Mouse (Mus musculus): ENCODE data around the gene Igfbp6. TPM values are rescaled to one million over a fixed set of nuclear protein-coding genes. Genes with fewer than 3 reads are reported as not detected.

Gene Igfbp6
- polyA plus RNA-seq, 1 experiment from 2014 or later = 0.70 TPM

GRCm38 (mm10) chr15:102156836-102157235, 12.7 kb downstream of the Igfbp6 start:
- H3K27ac ChIP-seq (ENCODE audit: low read depth, low read length) = no peak overlapping the region
- H3K4me3 ChIP-seq (ENCODE audit: low read depth, low read length) = no peak overlapping the region

GRCm38 (mm10) chr15:102160415-102161060, 16.4 kb downstream of the Igfbp6 start:
- Histone ChIP-seq H3K27ac (ENCODE audit: low read depth, low read length) (no peak overlapping the region), H3K4me1 (ENCODE audit: control insufficient read depth, insufficient read depth, low read length) (no peaks in the 10 kb centered on the region)

More at GRCm38 (mm10) chr15:102156836-102157235, 12.7 kb downstream of the Igfbp6 start:
- Histone ChIP-seq H3K27me3 (ENCODE audit: control insufficient read depth, insufficient read depth, low read length) (no peaks in the 10 kb centered on the region), H3K4me2 (no peak overlapping the region), H3K36me3 (ENCODE audit: control insufficient read depth, insufficient read depth, low read length) (no peaks in the 10 kb centered on the region), H3K4me1 (ENCODE audit: control insufficient read depth, insufficient read depth, low read length) (no peaks in the 10 kb centered on the region), H3K9ac (ENCODE audit: low read depth, low read length) (no peak overlapping the region), H3K9me3 (replicated peaks; ENCODE audit: control insufficient read depth, low read length) (no peaks in the 10 kb centered on the region)
- ATAC-seq (replicated peaks; ENCODE audit: insufficient number of reproducible peaks, low FRiP score, low TSS enrichment) = no peak
- 40% methylated on average over 20 of the region's 20 CpGs for WGBS (ENCODE audit: insufficient replicate concordance)

GRCm38 (mm10) chr15:102163900-102164693, 19.9 kb downstream of the Igfbp6 start:
- no peak overlapping the region for H3K27ac ChIP-seq (ENCODE audit: low read depth, low read length)
- no peaks in the 10 kb centered on the region for H3K9me3 ChIP-seq (replicated peaks; ENCODE audit: control insufficient read depth, low read length)
- no peaks in the 10 kb centered on the region for H3K36me3 ChIP-seq (ENCODE audit: control insufficient read depth, insufficient read depth, low read length)
- WGBS (ENCODE audit: insufficient replicate concordance) = 49% methylated on average over 3 of the region's 3 CpGs
- H3K9ac ChIP-seq (ENCODE audit: low read depth, low read length) = no peak overlapping the region
- no peak overlapping the region for H3K4me2 ChIP-seq
- H3K4me3 ChIP-seq (ENCODE audit: low read depth, low read length) = no peak overlapping the region
- H3K4me1 ChIP-seq (ENCODE audit: control insufficient read depth, insufficient read depth, low read length) = peaks cover 7% of the 10 kb centered on the region; the same call in 1 of the 2 replicates
- H3K27me3 ChIP-seq (ENCODE audit: control insufficient read depth, insufficient read depth, low read length) = no peaks in the 10 kb centered on the region
- no peak for ATAC-seq (replicated peaks; ENCODE audit: insufficient number of reproducible peaks, low FRiP score, low TSS enrichment)

More at GRCm38 (mm10) chr15:102160415-102161060, 16.4 kb downstream of the Igfbp6 start:
- WGBS (ENCODE audit: insufficient replicate concordance) = 44% methylated on average over 27 of the region's 27 CpGs
- Histone ChIP-seq H3K27me3 (ENCODE audit: control insufficient read depth, insufficient read depth, low read length) (no peaks in the 10 kb centered on the region), H3K4me2 (no peak overlapping the region), H3K9me3 (replicated peaks; ENCODE audit: control insufficient read depth, low read length) (no peaks in the 10 kb centered on the region), H3K4me3 (ENCODE audit: low read depth, low read length) (no peak overlapping the region), H3K9ac (ENCODE audit: low read depth, low read length) (no peak overlapping the region), H3K36me3 (ENCODE audit: control insufficient read depth, insufficient read depth, low read length) (no peaks in the 10 kb centered on the region)
- no peak for ATAC-seq (replicated peaks; ENCODE audit: insufficient number of reproducible peaks, low FRiP score, low TSS enrichment)

DNA sequence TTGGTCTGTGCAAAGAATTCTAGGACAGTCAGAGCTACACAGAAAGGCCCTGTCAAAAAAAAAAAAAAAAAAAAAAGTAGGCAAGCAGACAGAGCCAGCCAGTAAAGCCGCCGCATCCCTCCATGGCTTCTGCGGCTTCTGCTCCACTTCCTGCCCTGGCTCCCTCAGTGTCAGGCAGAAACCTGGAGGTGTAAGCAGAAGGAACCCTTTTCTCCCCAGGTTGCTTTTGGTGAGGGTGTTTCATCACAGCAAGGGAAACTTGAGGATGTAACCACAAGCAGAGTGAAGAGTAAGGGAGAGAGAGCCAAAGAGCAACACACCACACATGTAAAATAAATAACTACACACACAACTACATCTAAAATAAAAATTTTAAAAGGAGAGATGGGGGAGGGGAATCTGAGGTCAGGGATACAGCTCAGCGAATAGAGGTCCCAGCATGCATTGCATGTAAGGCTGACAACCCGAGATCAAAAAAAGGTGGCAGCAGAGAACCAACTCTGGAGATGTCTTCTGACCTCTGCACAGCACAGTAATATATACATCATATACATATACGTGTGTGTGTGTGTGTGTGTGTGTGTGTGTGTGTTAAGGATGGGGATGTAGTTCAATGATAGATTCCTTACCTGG, 21.4 kb downstream of the Igfbp6 start:
- Histone ChIP-seq H3K9ac (ENCODE audit: low read depth, low read length) (no peak overlapping the region), H3K36me3 (ENCODE audit: control insufficient read depth, insufficient read depth, low read length) (no peaks in the 10 kb centered on the region), H3K4me2 (no peak overlapping the region), H3K27me3 (ENCODE audit: control insufficient read depth, insufficient read depth, low read length) (no peaks in the 10 kb centered on the region), H3K4me3 (ENCODE audit: low read depth, low read length) (no peak overlapping the region), H3K27ac (ENCODE audit: low read depth, low read length) (no peak overlapping the region), H3K9me3 (replicated peaks; ENCODE audit: control insufficient read depth, low read length) (no peaks in the 10 kb centered on the region), H3K4me1 (ENCODE audit: control insufficient read depth, insufficient read depth, low read length) (peaks cover 7% of the 10 kb centered on the region; the same call in 1 of the 2 replicates)
- WGBS (ENCODE audit: insufficient replicate concordance) = 54% methylated on average over 6 of the region's 6 CpGs
- ATAC-seq (replicated peaks; ENCODE audit: insufficient number of reproducible peaks, low FRiP score, low TSS enrichment) = no peak

DNA sequence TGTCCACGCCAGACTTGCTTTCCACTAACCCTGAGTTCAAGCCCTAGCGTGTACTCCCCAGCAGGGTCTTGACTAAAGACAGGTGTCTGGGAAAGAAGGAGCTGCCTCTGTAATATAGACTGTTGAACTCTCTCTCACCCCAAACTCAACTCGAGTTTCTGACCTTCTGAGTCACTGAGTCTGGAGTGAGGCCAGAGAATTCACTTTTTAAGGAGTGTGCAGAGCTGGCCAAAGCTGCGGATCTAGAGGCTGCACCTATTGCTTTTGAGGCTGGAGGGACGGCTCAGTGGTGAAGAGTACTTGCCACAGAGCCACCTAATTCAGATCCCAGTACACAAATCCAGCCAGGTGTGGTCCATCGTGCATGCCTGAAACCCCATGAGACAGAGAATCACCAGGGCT, 23.5 kb downstream of the Igfbp6 start:
- peaks cover 7% of the 10 kb centered on the region; the same call in 1 of the 2 replicates for H3K4me1 ChIP-seq (ENCODE audit: control insufficient read depth, insufficient read depth, low read length)
- H3K9ac ChIP-seq (ENCODE audit: low read depth, low read length) = no peak overlapping the region
- 46% methylated on average over 6 of the region's 6 CpGs for whole genome bisulfite sequencing (ENCODE audit: insufficient replicate concordance)
- H3K36me3 ChIP-seq (ENCODE audit: control insufficient read depth, insufficient read depth, low read length) = no peaks in the 10 kb centered on the region
- H3K4me3 ChIP-seq (ENCODE audit: low read depth, low read length) = no peak overlapping the region
- H3K9me3 ChIP-seq (replicated peaks; ENCODE audit: control insufficient read depth, low read length) = no peaks in the 10 kb centered on the region
- no peak overlapping the region for H3K27ac ChIP-seq (ENCODE audit: low read depth, low read length)
- no peak overlapping the region for H3K4me2 ChIP-seq
- no peaks in the 10 kb centered on the region for H3K27me3 ChIP-seq (ENCODE audit: control insufficient read depth, insufficient read depth, low read length)
- ATAC-seq (replicated peaks; ENCODE audit: insufficient number of reproducible peaks, low FRiP score, low TSS enrichment) = no peak

GRCm38 (mm10) chr15:102169064-102169463, 24.9 kb downstream of the Igfbp6 start:
- WGBS (ENCODE audit: insufficient replicate concordance) = 53% methylated on average over 2 of the region's 2 CpGs
- Histone ChIP-seq H3K9me3 (replicated peaks; ENCODE audit: control insufficient read depth, low read length) (no peaks in the 10 kb centered on the region), H3K27me3 (ENCODE audit: control insufficient read depth, insufficient read depth, low read length) (no peaks in the 10 kb centered on the region), H3K4me1 (ENCODE audit: control insufficient read depth, insufficient read depth, low read length) (peaks cover 7% of the 10 kb centered on the region; the same call in 1 of the 2 replicates), H3K4me2 (no peak overlapping the region), H3K27ac (ENCODE audit: low read depth, low read length) (no peak overlapping the region), H3K4me3 (ENCODE audit: low read depth, low read length) (no peak overlapping the region), H3K36me3 (ENCODE audit: control insufficient read depth, insufficient read depth, low read length) (no peaks in the 10 kb centered on the region), H3K9ac (ENCODE audit: low read depth, low read length) (no peak overlapping the region)
- no peak for ATAC-seq (replicated peaks; ENCODE audit: insufficient number of reproducible peaks, low FRiP score, low TSS enrichment)

DNA sequence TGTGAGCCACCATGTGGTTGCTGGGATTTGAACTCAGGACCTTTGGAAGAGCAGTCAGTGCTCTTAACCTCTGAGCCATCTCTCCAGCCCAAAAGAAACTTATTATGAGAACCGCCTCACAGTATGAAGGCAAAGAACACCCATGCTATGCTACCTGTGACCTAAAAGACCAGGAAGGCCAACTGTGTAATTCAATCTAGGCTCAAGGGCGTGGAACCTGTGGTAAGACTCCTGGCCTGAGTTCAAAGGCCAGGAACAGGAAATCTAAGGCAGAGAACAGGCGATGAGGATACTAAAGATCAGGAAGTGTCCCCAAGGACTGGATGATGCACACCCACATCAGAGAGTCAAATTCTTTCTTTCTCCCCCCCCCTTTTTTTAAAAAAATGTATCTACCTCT, 29.4 kb downstream of the Igfbp6 start:
- Histone ChIP-seq H3K27me3 (ENCODE audit: control insufficient read depth, insufficient read depth, low read length) (no peaks in the 10 kb centered on the region), H3K27ac (ENCODE audit: low read depth, low read length) (no peak overlapping the region), H3K4me3 (ENCODE audit: low read depth, low read length) (no peak overlapping the region), H3K9ac (ENCODE audit: low read depth, low read length) (no peak overlapping the region), H3K9me3 (replicated peaks; ENCODE audit: control insufficient read depth, low read length) (peaks cover 4% of the 10 kb centered on the region; the same call in 1 of the 2 replicates), H3K4me1 (ENCODE audit: control insufficient read depth, insufficient read depth, low read length) (no peaks in the 10 kb centered on the region), H3K36me3 (ENCODE audit: control insufficient read depth, insufficient read depth, low read length) (no peaks in the 10 kb centered on the region; the same call in 1 of the 2 replicates), H3K4me2 (no peak overlapping the region)
- 82% methylated on average over 3 of the region's 3 CpGs for WGBS (ENCODE audit: insufficient replicate concordance)
- ATAC-seq (replicated peaks; ENCODE audit: insufficient number of reproducible peaks, low FRiP score, low TSS enrichment) = no peak

DNA sequence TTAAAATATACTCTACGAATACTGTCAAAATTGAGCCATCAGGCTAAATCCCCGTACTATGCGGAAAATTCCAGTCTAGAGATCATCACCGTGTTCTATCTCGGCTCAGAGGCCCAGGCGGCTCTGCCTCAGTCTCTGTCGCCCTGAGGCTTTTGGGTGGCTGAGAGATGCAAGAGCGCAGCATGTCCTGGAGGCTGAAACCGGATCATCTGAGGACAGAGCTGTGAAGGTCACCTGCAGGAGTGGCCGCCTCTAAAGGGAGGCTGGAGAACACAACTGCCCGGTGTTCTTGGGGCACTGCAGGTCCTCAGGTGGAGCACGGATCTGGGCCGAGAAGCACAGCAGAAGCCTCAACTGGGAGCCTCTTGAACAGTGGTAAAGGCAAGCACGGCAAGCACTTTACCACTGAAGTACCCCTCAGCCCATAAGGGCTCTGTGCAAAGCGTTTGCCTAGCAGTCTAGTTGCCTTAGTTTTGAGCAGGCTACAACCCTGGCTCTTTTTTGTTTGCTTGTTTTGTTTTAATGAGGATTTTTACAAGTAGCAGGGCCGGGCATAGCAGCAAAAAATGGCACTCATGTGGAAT, 31.7 kb downstream of the Igfbp6 start:
- H3K36me3 ChIP-seq (ENCODE audit: control insufficient read depth, insufficient read depth, low read length) = peaks cover 3% of the 10 kb centered on the region; the same call in 1 of the 2 replicates
- H3K27me3 ChIP-seq (ENCODE audit: control insufficient read depth, insufficient read depth, low read length) = no peaks in the 10 kb centered on the region
- no peak overlapping the region for H3K4me2 ChIP-seq
- H3K4me3 ChIP-seq (ENCODE audit: low read depth, low read length) = no peak overlapping the region
- H3K9ac ChIP-seq (ENCODE audit: low read depth, low read length) = no peak overlapping the region
- no peak overlapping the region for H3K27ac ChIP-seq (ENCODE audit: low read depth, low read length)
- H3K9me3 ChIP-seq (replicated peaks; ENCODE audit: control insufficient read depth, low read length) = peaks cover 4% of the 10 kb centered on the region; the same call in 1 of the 2 replicates
- no peaks in the 10 kb centered on the region for H3K4me1 ChIP-seq (ENCODE audit: control insufficient read depth, insufficient read depth, low read length)
- no peak for ATAC-seq (replicated peaks; ENCODE audit: insufficient number of reproducible peaks, low FRiP score, low TSS enrichment)
- WGBS (ENCODE audit: insufficient replicate concordance) = 79% methylated on average over 16 of the region's 16 CpGs

Data from heart, embryonic 11.5 days (tissue).